Mouse (Mus musculus) CD8-positive naive resting alpha-beta T cell, adult 2 months (primary cell): ENCODE data around the gene Hist1h1t.
"Not testable (repeated sequence)": the region's sequence is repeated elsewhere in the genome, so short reads cannot be mapped to it uniquely, and the experiment has no call there.

Experiments
- DNase-seq, 2 experiments: peaks; one replicate each; pipeline ENCODE4 v3.0.0; 2022; ENCODE audit warnings: low read depth in 2 of 2, low spot score in 2 of 2

The Hist1h1t gene

DNA sequence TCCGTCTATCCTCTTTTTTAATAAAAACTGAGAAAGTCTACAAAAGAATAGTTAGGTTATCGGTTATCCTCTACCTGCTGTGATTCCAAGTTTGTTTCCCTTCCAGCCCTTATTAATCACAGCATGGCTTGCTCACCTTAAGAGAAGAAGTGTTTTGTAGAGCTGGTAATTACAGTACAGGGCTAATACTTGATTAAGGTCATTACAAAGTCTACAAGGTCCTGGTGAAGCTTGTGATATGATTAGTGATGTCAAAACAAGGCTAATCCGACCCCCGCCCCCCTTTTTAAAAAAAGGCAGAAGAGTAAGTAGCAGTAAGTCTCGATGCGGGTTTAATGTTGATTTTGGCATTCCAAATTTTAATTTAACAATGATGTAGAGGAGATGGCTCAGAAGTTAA is 3.4 kb downstream of the Hist1h1t start:
- DNase-seq, result no peak

DNA sequence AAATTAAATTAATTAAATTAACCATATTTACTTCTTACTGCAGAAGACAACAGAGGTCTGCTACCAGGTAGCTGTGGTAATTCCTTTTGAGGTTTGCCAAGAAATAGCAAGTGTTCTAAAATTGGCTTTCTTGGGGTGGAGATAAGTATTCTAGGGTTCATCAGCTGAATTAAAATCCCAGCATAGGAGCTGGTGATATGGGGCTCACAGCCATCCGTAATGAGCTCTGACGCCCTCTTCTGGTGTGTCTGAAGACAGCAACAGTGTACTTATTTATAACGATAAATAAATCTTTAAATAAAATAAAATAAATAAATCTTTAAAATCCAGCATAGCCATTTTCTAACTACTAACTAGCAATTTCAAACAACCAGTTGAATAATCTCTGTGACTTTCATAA is 4.2 kb downstream of the Hist1h1t start:
- no peak for DNase-seq

DNA sequence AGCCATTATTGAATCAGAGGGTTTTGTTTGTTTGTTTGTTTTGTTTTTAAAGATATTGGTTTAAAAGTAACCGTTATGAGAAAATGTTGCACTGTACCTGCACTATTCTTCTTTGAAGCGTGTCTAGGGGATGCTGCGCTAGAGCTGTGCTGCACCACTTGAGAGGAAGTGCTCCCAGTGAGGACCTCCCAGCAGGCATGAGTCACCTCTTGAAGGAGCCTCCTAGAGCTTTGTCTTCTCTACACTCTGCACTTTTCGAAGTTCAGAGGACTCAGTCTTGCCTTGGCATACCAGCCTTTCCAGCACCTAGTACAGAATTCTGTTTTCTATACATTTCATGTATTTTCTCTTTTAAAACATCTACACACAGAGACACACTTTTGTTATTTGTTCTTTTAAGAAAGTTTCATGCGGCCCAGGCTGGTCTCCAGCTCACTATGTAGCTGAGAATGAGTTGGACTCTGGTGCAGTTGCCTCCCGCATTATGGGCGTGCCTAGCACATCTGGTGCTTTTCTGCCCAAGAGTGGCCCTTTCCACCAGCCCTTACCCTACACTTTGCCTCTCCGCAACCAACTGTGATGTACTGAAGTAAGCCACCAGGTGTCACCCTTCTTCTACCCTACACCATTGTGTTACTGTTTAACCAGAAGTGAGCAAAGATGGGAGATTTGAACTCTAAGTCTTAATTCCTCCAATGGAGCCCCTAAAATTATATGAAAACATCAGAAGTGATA is 5.3 kb downstream of the Hist1h1t start:
- peak; percentile 68 to 78 for DNase-seq

DNA sequence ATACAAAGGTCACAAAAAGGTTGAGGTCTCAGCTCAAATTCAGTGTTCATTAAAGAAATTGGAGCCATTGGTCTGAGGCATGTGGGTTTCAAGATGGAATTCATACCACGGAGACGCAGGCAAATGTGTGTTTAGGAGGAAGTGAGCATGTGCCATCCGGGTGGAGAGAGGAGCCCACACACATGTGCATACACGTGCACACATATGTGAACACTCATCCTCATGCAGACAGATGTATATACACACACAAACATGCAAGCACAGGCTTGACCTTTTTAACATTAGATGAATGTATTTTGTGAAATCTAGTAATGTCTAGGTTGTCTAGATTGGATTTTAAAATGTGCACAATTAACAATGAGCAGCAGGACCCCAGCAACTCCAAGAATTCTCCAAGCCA is 6.6 kb downstream of the Hist1h1t start:
- DNase-seq, result no peak

DNA sequence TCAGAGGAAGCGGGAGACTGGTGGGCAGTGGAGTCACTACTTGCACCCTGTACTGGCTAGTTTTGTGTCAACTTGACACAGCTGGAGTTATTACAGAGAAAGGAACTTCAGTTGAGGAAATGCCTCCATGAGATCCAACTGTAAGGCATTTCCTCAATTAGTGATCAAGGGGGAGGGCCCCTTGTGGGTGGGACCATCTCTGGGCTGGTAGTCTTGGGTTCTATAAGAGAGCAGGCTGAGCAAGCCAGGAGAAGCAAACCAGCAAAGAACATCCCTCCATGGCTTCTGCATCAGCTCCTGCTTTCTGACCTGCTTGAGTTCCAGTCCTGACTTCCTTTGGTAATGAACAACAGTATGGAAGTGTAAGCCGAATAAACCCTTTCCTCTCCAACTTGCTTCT is 7.2 kb downstream of the Hist1h1t start:
- not testable (repeated sequence) for DNase-seq

DNA sequence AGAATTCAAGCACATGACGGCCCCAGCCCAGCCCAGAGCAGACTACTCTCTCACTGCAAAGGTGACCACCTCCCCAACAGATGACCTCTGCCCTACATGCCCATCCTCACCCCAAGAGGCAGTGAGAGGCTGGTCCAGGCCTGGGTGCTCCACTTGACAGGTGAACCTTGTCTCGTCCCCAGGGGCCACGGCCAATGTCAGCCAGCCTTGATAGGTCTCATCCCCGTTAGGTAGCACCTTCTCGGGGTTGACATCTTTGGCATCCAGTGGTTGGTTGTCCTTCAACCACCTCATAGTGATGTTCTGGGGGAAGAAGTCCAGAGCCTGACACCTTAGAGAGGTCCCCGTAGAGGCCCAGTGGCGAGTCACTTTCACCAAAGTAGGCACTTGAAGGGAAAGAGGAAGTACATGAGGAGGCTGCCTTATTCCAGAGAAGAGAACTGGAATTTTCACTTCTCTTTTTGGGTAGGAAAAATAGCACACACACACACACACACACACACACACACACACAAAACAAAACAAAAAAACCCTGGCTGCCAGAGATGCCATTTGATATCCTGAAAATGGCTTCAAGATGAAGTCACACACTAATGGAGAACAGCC is 10.2 kb downstream of the Hist1h1t start:
- no peak for DNase-seq

DNA sequence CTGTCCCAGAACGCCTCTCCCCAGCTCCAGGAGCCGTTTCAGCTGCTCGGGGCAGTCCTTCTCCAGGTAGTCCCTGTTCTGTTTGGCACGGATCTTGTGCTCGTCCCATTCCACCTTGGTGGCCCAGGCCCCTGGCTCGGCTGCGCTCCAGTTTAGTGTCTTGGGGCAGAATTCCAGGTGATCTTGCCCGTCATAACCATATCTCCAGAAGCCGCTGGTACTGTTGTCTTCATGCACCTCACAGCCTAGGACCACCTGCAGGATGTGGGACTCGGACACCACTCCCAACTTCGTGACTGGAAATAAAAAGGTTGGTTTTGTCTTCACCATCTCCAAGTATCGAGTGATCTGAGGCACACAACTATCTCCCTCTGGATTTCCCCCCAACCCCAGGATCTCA is 11.2 kb downstream of the Hist1h1t start:
- DNase-seq, result no peak

DNA sequence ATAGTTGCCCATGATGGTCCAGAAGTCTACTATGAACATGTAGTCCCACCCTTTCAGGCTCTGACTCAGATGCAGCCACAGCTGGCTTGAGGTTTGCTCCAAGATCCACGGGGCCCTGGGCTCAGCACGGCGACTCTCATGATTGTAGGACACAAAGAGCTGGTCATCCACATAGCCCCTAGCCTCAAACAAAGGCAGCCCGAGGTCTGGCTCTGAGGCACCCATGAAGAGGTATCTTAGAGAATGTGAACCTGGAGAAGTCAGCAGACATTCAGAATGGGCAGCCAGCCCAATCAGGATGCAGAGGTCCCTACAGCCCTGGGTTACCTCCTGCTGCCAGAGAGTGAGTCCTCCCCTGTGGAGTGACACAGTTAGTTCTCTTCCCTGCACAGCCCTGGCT is 12.4 kb downstream of the Hist1h1t start:
- no peak for DNase-seq

DNA sequence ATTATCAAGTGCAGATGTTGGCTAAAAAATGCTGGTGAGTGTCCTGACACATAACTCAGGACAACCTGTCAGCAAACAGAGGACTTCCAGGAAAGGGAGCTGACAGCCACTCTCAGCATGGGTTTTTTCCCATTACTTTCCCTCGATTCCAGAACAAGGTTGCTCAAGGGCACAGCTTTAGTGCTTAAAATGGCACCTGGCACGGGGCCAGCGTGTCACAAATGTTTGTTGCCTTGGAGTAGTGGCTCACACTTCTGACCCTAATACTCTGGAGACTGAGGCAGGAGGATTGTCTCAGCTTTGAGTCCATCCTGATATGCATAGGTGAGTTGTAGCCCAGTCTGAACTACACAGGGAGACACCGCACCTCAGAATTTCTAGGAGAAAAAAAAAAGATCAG is 13.0 kb downstream of the Hist1h1t start:
- DNase-seq, result no peak

DNA sequence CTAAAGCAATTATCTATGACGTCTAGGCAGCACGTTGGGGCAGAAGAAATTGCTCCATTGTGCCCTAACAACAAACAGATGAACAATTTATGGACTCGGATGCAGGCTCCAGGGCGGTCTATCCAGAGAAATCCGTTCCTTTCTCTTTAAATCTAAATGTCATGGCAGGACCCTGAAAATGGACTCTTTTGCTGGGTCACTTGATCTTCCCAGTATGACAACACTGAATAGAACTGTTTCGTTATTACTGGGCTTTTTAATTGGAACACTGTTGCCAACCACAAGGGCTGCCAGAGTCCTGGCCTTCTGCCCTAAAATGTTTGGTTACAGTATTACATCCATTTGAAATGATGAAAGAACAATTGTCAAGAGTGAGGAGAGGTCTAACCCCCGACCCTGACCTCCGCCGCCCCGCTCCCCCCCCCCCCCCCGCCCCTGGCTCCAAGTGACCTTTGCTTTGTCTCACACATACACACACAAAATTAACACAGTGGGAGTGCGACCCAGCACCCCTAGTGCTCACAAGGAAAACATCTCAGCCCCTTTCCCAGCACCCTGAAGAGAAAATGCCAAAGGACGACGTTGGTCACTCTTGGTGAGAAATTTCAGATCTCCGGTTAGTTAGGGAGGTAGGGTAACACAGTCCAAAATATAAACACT is 14.2 kb downstream of the Hist1h1t start:
- no peak for DNase-seq

DNA sequence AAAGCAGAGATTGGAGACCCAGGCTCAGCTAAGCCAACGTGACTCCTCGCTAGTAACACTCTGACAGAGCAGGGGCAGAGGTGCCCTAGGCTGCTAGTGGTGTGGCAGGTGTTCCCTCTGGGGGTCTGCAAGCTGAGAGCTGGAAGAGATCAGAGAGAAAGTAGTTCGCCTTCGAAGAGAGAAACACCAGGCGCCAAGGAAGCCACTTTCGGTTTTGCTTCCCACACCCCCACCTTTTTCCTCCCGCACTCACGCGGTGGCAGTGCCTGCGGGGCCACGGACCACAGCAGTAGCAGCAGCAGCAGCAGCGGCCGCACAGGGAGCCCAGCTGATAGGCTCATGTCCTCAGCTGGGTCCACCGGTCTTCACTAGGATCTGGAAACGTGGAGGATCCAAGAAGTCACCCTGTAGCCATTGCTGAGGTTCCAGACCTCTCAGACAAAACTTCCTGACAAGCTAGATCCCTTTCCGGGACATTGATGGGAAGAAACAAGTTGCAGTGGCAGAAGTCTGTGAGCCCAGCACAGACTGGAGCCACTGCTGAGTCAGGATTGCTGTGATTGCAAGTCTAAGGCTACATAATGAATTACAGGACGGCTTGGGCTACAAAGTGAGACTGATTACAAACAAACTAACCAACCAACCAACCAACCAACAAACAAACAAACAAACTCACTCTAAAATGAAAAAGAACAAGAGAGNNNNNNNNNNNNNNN is 14.9 kb downstream of the Hist1h1t start, which contains the start of gene Hfe:
TSS of gene Hfe (minus strand) at position 481 of the 716 bp plus-strand sequence.
- peak; percentile 42 to 54 for DNase-seq

DNA sequence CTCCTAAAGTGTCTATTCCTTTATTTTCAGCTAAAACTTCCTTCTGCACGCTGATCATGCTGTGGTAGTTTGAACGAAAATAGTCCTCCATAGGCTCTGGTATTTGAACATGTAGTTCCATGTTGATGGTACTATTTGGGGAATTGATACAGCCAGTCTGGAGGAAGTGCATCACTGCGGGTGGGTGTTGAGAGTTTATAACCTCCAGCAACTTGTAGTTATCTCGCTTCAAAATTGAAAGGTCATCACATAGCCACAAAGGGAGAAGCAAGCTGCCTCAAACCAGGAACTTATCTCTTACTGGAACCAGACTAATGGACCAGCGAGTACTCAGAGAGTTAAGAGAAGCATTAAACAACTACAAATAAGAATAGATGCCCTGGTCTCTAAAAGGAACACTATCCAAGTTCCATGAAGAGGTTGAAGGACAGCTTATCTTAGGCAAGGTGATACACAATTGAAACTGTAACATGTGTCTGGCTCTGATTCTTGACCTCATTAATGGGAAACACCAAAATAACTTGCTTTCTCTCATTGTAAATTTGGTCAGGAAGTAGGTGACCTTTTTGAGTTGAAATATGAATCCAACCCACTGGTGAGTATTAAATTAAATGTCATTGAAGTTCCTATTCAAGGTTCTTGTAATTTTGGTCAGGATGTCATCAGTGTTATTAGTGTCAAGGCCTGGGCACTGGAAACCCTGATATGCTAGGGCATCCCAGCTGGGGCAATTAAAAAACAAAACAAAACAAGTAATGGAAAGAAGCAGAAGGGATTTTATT is 20.8 kb downstream of the Hist1h1t start:
- no peak for DNase-seq

DNA sequence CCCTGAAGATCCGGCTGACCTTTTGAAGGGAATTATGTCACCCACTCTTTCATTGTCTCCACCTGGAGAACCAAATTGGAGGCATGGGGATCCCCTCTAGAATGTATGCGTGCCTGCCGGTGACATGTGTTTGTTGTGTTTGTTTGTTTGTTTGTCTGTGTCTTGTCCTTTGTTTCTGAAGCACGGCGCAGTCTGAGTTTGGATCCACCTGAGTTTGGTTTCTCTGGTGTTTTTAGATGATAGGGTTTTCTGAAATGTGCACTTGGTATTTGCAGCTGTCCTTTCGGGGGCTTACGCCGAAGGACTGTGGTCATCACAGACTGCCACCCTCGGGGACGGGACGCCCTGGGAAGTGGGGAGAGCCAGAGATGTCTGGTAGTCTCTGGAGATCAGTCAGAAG is 21.6 kb downstream of the Hist1h1t start:
- DNase-seq, result no peak

DNA sequence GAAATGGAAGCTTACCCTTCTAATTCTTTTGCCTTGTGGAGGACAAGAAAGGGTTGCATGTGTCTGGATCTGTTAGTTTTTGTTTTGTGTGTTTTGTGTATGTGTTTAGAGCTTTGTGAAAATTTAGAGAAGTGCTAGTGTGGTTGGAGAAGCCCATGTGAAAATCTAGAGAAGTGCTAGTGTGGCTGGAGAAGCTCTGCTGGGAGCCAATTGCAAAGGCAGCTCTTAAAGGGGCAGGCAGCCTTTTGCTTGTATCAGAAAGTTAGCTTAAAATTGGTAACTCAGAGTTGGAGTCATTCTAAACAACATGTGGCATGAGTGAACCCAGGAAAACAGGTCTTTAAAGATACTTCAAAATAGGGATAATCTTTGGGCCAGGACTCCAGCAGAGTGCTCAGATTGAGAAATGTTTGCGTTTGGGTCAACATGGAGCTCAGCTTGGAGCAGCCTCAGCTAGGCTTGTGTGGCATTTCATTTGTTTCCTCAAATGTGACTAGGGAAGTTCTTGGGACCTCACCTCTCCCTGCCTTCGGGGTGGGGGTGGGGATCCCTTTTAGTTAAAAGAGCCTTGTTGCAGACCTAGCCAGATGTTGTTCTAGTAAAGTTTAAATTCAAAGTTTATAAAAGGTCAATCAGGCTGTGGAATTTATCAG is 22.1 kb downstream of the Hist1h1t start:
- not testable (repeated sequence) for DNase-seq

DNA sequence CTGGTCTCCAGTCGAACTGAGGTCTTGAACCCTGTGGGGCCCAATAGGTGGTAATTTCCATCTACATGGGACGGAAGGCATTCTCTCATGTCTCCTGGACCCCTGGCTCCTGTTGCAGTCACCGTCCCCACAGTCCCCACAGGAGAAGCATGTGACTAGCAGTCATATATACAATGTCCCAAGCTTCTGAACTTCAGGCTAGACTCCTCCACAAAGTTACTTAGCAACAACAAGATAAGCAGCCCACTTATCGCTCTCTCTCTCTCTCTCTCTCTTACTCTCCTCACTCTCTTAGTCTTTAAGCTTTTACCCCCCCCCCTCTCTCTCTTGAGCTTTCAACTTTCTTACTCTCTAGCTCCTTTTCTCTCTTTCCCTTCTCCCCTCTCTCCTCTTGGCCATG is 28.6 kb downstream of the Hist1h1t start:
- no peak for DNase-seq

DNA sequence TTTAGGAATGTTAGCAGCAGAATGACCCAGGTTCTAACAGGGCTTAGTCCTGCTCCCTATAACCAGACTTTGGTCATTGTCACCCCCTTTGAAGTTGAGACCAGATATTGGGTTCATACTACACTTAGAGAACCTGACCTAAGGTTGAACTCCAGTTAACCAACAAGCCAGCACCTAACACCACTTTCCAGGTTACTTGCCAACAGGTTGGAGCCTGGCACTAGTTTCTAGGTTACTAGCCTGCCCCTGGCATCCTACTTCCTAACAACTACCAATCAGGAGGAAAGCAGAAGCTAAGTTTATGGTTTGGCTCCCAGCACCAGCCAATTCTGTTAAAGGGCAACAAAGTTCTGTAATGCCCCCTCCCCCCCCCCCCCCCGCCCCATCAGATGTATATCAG is 29.6 kb downstream of the Hist1h1t start:
- DNase-seq, result no peak

DNA sequence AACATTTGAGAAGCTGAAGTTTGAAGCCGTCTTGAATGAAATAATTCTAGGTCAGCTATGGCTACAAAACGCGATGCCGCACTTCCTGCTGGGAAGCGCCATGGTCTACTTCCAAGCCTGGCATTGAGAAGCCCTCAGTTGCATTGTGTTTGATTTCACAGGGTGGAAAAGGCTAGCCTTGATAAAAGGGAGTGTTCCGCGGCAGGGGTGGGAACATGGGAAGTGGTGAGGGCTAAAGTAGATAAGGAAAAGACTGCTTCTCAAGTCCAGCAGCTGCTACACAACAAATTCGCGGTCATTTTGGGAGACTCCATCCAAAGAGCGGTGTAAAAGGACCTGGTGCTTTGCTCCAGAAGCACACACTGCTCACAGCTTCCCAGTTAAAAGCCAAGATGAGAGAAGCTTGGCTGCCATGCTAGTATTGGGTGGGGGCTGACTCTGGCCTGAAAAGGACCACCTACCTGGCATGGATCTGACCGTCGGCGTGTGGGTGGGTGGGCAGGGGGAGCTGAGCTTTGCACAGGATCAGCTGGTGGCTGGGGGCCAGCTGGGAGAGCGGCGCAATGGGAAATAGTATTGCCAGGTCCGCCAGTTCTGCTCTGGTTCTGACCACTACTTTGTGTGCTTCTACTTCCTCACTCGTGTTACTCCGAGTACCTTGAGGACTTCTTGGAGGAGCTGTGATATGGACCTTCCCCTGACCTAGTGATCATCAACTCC is 33.0 kb downstream of the Hist1h1t start:
- DNase-seq, result no peak

DNA sequence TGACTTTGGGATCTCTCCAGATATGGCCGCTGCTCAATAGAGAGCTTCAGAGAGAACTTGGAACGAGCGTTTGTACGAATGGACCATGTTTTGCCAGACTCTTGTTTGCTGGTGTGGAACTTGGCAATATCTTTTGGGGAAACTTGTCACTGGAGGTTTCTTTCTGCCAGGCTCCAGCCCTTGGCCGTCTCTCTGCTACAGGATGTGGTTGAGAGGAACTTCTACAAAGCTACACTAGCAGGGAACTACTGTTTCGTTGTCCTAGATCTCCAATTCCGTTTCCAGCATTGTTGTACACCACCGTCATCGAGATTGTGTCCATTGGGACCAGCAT is 33.5 kb downstream of the Hist1h1t start:
- DNase-seq, result no peak

DNA sequence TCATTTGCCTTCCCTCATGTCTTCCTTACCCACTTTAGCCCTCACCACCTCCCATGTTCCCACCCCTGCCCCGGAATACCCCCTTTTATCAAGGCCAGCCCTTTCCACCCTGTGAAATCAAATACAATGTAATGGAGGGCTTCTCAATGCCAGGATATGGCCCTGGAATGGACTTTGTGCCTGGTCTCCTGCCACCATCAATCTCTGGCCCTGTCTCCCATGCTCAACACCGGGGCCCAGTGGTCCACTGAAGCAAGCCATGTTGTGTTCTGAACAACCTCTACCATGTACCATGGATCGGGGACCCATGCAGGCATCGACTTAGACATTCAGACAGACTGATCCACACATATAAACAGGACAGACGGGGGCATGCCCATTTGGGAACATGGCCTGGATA is 34.1 kb downstream of the Hist1h1t start:
- no peak for DNase-seq

DNA sequence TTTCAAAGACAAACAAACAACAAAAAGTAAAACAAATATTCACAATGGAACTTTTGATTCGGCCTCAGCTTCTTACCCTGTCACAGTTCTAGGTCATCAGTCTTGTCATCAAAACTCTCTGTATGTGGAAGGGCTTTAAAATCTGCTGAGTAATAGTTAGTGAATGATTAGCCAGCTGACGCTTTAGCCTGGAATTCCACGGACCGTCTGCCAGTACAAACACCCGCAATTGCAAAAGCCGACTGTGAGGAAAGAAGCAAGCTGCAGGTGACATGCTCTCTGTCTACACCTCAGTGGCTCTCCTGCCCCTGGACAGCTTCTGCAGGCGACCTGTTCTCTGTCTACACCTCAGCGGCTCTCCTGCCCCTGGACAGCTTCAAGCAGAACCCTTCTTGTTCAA is 34.9 kb downstream of the Hist1h1t start:
- DNase-seq, result no peak
